Mouse (Mus musculus) central nervous system, embryonic 18 days (tissue): ENCODE measurements around the gene Itga10. TPM values are rescaled to one million over a fixed set of nuclear protein-coding genes. Genes with fewer than 3 reads are reported as not detected.

Experiments used
- polyA plus RNA-seq: library from polyadenylated mRNA; depleted of rRNA; stranded (reverse); fragments of >200 nt; gene quantifications from 2 replicates; pipeline ENCODE4 v1.2.3, GENCODE M21; 2012; rRNA removed

Gene Itga10
- 4.6 and 6.8 TPM in 2 replicates for polyA plus RNA-seq

GRCm38 (mm10) chr3:96645018-96645649, at the start of gene Itga10:
TSS of gene Itga10 (plus strand) at chr3:96645584.

DNA sequence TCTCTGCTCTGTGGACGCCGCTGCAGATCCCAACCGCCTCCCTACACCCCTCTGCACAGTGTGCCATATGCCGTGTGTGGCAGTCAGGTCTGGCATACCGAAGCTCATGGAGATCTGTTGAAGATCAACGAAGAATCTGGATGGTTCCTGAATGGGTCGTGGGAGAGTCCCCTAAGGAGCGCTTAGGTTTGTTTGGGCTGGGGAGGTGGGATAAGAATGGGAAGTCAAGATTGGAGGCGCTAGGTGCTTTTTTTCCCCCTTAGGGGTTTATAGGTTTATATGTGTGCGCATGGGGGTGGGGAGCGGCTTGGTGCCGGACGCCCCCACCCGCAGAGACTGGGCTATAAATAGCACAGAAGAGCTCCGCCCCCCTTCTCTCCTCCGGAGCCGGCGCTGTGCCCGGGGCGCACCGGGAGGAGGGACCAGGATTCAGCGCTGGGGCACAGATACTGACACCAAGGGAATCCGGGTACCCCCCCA, 49.1 kb upstream of the Itga10 start, which contains the start of gene Ankrd34a:
Gene Ankrd34a, plus strand, starts transcription at position 409 of the 480 bp plus-strand sequence.

DNA sequence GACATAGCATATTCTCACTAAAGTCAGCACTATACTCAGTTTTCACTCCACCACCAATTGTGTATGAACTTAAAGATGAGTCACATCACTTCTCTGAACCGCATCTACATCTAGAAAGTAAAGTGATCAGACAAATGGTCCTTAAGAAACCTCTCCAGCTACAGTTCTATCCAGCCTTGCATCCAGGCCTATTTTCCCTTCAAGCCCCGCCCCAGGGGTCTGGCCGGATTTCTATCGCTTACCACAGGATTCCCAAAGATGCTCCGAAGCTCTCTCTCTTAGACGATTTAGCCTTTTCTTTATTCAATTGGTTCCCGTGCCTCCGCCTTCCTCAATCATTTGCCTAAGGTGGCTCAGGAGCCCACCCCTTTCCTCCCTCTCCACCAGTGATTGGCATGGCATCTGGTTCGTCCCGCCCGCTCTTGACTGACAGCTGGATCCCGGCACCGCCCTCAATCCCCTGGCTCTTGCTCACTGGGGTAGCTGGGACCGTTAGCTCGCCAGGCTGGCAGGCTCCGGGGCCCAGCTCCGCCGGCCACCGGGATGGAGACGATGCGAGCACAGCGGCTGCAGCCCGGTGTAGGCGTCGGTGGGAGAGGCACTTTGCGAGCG, 44.6 kb upstream of the Itga10 start, which contains the start of gene Lix1l:
Gene Lix1l, plus strand, starts transcription at position 511 of the 612 bp plus-strand sequence.

DNA sequence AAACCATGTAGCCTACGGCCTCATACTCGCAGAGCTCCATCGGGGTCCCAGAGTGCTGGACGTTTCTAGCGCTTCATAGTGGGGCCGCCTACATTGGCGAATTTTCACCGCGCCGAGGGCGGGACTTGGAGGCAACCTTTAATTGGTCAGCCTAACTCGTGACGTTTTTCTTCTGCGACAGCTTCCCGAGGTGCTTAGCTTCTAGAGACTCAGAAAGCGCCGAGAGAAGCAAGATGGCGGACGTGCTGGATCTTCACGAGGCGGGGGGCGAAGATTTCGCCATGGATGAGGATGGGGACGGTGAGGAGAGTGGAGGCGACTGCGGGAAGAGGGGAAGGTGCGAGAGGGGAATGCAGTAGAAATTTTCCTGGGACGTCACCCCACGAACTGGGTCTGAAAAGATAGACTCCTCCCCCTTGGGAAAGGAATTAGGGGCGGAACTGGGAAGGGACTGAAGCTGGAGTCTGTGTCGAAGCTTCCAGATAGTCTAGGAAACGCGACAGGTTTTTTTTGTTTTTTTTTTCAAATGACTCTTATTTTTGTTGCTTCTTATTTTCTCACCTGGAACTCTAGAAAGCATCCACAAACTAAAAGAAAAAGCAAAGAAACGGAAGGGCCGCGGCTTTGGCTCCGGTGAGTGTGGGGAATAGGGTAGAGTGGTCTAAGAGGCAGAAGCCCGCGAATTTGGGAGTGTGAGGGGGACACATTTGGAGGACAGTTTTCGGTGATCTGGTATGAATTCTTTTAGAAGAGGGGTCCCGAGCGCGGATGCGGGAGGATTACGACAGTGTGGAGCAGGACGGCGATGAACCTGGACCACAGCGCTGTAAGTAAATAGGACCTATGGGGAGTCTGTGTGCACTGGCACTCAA, 15.4 kb upstream of the Itga10 start, which contains the start of gene Rbm8a:
Gene Rbm8a, plus strand, starts transcription at position 205 of the 872 bp plus-strand sequence.

DNA sequence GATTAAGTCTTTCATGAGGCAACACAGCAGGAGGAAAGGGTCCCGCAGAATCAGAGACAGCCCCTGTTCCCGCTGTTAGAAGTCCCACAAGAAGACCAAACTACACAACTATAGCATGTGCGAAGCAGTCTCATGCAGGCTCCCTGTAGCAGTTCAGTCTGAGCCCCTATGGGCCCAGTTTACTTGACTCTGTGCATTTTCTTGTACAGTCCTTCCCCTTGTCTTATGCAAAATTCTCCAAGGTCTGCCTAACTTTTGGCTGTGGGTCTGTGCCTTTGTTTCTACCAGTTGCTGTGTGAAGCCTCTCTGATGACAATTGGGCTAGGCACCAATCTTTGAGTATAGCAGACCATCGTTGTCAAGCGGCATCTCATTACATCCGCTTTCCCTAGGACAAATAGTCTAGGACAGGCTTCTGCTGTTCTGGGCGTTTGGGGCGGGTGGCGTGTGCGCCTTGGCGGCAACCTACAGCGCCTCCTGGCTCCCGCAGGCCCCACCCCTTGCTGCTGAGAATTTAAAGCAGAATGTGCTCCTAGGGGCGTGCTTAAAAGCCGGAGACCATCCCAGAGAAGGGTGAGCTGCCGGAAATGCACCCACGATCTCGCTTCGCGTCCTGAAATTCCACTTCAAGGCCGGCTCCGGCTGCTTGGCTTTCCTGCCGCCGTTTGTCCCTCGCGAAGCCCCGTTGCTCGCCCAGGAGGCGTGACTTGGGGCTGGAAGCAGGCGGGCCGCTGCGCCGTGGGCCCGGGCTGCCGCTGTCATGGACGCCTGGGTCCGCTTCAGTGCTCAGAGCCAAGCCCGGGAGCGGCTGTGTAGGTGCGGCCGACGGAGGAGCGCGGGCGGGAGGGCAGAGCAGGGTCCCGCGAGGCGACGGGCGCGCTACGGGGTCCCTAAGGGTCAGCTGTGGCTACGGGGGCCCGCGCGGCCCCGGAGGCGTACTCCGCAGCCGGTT, 10.2 kb upstream of the Itga10 start, which contains the start of the genes Pex11b and Gm42957:
Gene Pex11b, plus strand, starts transcription at position 449 of the 952 bp plus-strand sequence.
Gene Gm42957, plus strand, starts transcription at position 547 of the 952 bp plus-strand sequence.

DNA sequence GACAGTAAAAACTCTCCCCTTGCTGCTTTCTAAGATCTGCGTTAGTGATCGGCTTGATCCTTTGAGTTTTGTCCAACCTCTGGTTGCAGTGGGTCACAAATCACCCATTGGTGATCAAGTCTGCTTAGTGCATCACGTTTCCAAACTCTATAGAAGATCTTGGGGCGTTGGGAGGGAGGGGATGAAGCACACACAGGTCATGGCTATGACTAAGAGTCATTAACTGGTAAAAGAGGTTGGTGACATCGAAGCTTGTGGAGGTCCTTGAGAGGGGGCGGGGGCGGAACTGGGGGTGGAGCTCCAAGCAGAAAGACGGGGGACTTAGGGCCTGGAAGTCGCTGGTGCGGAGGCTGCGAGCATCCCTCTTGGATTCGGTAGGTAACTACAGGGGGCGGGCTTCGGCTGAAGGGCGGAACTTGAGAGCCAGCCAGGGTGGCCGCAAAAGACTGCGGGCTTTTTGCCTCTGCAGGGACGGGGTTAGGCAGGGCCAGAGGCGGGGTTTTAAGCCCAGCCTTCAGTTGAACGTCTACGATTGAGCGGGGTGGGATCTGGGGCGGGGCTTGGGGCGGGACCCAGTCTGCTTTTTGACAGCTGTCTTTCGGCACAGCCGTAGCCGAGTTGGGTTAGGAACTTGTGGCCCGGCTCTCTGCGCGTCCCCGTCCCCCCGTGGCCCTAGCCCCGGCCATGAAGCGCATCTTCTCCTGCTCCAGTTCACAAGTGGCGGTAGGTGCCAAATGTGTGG, 24.5 kb downstream of the Itga10 start, which contains the start of gene Ankrd35:
Gene Ankrd35, plus strand, starts transcription at position 405 of the 742 bp plus-strand sequence.

DNA sequence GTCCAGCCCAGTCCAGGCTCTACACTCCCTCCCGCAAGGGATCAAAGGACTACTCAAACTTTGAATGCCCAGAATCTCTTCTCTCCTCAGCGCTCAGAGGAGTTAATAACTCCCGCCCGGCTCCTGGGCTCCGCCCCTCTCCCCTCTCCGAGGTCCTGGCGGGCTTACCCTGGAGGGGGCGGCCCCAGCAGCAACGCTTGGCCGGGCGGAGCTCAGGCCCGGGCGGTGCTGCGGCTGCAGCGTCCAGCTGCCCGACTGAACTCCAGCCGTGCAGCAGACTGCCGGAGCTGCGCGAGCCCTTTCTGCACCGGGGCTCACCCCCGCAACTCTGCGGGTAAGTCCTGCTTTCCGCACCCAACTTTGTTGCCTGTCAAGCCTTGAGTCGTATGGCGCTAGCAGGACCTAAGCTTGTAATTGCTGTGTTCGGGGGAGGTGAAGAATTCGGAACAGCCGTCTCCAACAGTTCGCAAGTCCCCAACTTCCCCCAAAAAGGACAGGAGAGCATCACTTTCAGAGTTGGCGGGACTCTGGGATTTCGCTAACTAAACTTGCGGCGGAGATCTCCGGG, 50.9 kb downstream of the Itga10 start, which contains the start of gene Pias3:
Gene Pias3, plus strand, starts transcription at position 187 of the 568 bp plus-strand sequence.

DNA sequence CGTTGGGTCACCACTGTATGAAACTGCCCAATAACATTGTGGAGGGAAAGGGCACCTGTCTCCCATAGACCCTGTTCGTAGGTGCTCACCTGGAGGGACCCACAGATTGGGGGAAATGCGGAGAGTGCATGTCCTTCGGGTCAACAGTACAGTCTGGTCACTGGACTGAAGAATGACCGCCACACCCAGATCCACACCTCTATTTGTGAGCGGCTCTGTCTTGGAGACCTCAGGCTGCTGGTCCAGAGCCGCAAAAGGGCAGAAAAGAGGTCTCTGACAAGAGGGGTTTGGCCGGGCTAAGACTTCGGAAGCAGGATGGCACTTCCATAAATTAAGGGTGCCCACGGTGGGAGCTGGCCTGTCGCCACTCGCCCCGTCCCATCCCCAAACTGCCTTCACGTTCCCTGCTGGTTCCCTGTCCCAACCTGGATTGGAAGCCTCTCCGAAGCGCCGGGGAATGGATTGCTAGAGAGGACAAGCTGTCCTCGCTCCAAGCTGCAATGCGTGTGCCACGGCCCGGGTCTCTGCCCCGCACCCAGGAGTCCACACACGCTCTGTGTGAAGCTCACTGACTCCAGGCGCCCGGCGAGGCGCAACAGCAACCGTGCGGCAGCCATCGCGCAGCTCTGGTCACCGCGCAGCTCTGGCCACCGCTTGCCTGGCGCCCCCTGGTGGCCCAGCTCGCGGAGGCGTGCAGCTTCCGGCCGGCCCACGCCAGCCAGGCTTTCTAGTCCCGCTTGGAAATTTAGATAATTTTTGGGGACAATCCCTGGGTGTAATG, 62.7 kb downstream of the Itga10 start, which contains the start of gene Nudt17:
Gene Nudt17, minus strand, starts transcription at position 660 of the 781 bp plus-strand sequence.

Other genes starting within 250 kb of the Itga10 start
- gene BC107364, start 193.3 kb upstream of the Itga10 start, polyA plus RNA-seq = 0.07 TPM in 1 of 2 replicates, not detected in the other
- 0.85 and 3.3 TPM in 2 replicates for gene Hfe2, start 120.4 kb upstream of the Itga10 start, polyA plus RNA-seq
- gene Txnip, start 87.6 kb upstream of the Itga10 start, polyA plus RNA-seq = 99.8 and 117 TPM in 2 replicates
- not detected in 2 replicates for gene Gm16253, start 68.6 kb upstream of the Itga10 start, polyA plus RNA-seq
- 39.1 and 39.6 TPM in 2 replicates for gene Polr3gl, start 51.4 kb upstream of the Itga10 start, polyA plus RNA-seq
- 16.7 and 17.9 TPM in 2 replicates for gene Ankrd34a, start 48.9 kb upstream of the Itga10 start, polyA plus RNA-seq
- gene Lix1l, start 44.4 kb upstream of the Itga10 start, polyA plus RNA-seq = 76.4 and 83.1 TPM in 2 replicates
- gene Rbm8a, start 15.7 kb upstream of the Itga10 start, polyA plus RNA-seq = 46.9 and 50.6 TPM in 2 replicates
- gene Pex11b, start 10.2 kb upstream of the Itga10 start, polyA plus RNA-seq = 60.0 and 60.8 TPM in 2 replicates
- 0.25 and 0.31 TPM in 2 replicates for gene Gm42957, start 10.1 kb upstream of the Itga10 start, polyA plus RNA-seq
- gene Ankrd35, start 24.5 kb downstream of the Itga10 start, polyA plus RNA-seq = 6.0 and 6.9 TPM in 2 replicates
- gene Pias3, start 50.8 kb downstream of the Itga10 start, polyA plus RNA-seq = 28.0 and 28.3 TPM in 2 replicates
- 8.0 and 9.7 TPM in 2 replicates for gene Nudt17, start 63.0 kb downstream of the Itga10 start, polyA plus RNA-seq
- 36.6 and 37.6 TPM in 2 replicates for gene Polr3c, start 82.0 kb downstream of the Itga10 start, polyA plus RNA-seq
- 43.3 and 47.7 TPM in 2 replicates for gene Rnf115, start 82.1 kb downstream of the Itga10 start, polyA plus RNA-seq
- gene Pdzk1, start 183.7 kb downstream of the Itga10 start, polyA plus RNA-seq = 0.08 and 0.16 TPM in 2 replicates
- gene Cd160, start 183.8 kb downstream of the Itga10 start, polyA plus RNA-seq = not detected in 2 replicates